Mouse (Mus musculus) midbrain, postnatal 0 days (tissue): ENCODE measurements around the gene Cnnm2. TPM values are rescaled to one million over a fixed set of nuclear protein-coding genes. Genes with fewer than 3 reads are reported as not detected.

ENCODE experiments used
- ATAC-seq: fragments of 200-750 bp; cut with Nextera tagmentation; 2 replicates; pipeline ENCODE4 v1.8.0; 2017; ENCODE audit warnings: moderate number of reproducible peaks, mild to moderate bottlenecking, moderate TSS enrichment, moderate library complexity; ENCODE audit not compliant: low FRiP score
- DNase-seq: peaks from one replicate; pipeline ENCODE4 v3.0.0-alpha.2; 2015; ENCODE audit warnings: low spot score
- H3K27ac ChIP-seq: fragments of 300-500 bp; sonication (generic); 2 replicates; pipeline ENCODE4 v1.5.1; 2014; ENCODE audit warnings: low read depth, mild to moderate bottlenecking, low read length, mixed read lengths
- H3K27me3 ChIP-seq: fragments of 300-500 bp; sonication (generic); 2 replicates; pipeline ENCODE4 v1.6.1; 2014; ENCODE audit warnings: low read length, control low read depth, mixed read lengths; ENCODE audit not compliant: insufficient read depth
- H3K36me3 ChIP-seq: fragments of 300-500 bp; sonication (generic); 2 replicates; pipeline ENCODE4 v1.6.1; 2014; ENCODE audit warnings: low read length, control low read depth, mixed read lengths; ENCODE audit not compliant: insufficient read depth
- H3K4me1 ChIP-seq: fragments of 300-500 bp; sonication (generic); 2 replicates; pipeline ENCODE4 v1.6.1; 2014; ENCODE audit warnings: mild to moderate bottlenecking, control low read depth, antibody characterized with exemption, low read length, mixed read lengths; ENCODE audit not compliant: insufficient read depth
- H3K4me2 ChIP-seq: fragments of 300-500 bp; sonication (generic); 2 replicates; pipeline ENCODE4 v1.6.1; 2014; ENCODE audit warnings: low read depth, mild to moderate bottlenecking, low read length, mixed read lengths; ENCODE audit not compliant: poor library complexity, severe bottlenecking
- H3K4me3 ChIP-seq: fragments of 300-500 bp; sonication (generic); 2 replicates; pipeline ENCODE4 v1.5.1; 2014; ENCODE audit warnings: low read depth, mild to moderate bottlenecking, low read length, moderate library complexity
- H3K9ac ChIP-seq: fragments of 300-500 bp; sonication (generic); replicated peaks from 2 replicates; pipeline ENCODE4 v1.6.1; 2014; ENCODE audit warnings: mild to moderate bottlenecking, low read length, moderate library complexity, mixed read lengths; ENCODE audit not compliant: poor library complexity, severe bottlenecking
- H3K9me3 ChIP-seq: fragments of 300-500 bp; sonication (generic); 2 replicates; pipeline ENCODE4 v1.6.1; 2016; ENCODE audit warnings: low read length, control low read depth
- CTCF ChIP-seq: IDR thresholded peaks from 2 replicates; pipeline ENCODE4 v1.5.1; 2016; ENCODE audit warnings: antibody characterized with exemption, mild to moderate bottlenecking
- WGBS: fragments of 180-500 bp; shearing (Covaris S2); extraction: QIAGEN DNeasy Blood & Tissue Kit; methylation state at CpG from one replicate; pipeline ENCODE4 v1.1.7; 2014; 5-methylcytosine and 5-hydroxymethylcytosine counted together
- polyA plus RNA-seq: library from polyadenylated mRNA; unstranded; fragments of >200 nt; fragmentation: Nextera tagmentation; extraction: Ambion mirVana; gene quantifications from 2 replicates; pipeline ENCODE4 v1.2.1, GENCODE M21; 2015
- total RNA-seq: library from RNA; depleted of rRNA; stranded (reverse); fragments of >200 nt; gene quantifications from 2 replicates; pipeline ENCODE4 v1.2.3, GENCODE M21; 2014

Cnnm2 gene
- total and polyA plus RNA-seq, 2 experiments from 2014 or later: 8.3 to 26.1 TPM

GRCm38 (mm10) chr19:46904907-46905306, 143.5 kb downstream of the Cnnm2 start:
- Histone ChIP-seq H3K36me3 (no peaks in the 10 kb centered on the region), H3K4me2 (no peak overlapping the region), H3K4me3 (no peak overlapping the region), H3K27ac (no peak overlapping the region), H3K9ac (no peak overlapping the region), H3K4me1 (no peaks in the 10 kb centered on the region), H3K9me3 (no peaks in the 10 kb centered on the region), H3K27me3 (no peaks in the 10 kb centered on the region)
- ATAC-seq: no peak
- TF ChIP-seq CTCF: no peak
- 95% methylated on average over 1 of the region's 1 CpGs for WGBS
- DNase-seq: no peak

GRCm38 (mm10) chr19:46905383-46905782, 144.0 kb downstream of the Cnnm2 start:
- ATAC-seq (no peak), DNase-seq (no peak)
- Histone ChIP-seq H3K27ac (no peak overlapping the region), H3K4me2 (no peak overlapping the region), H3K4me3 (no peak overlapping the region), H3K4me1 (no peaks in the 10 kb centered on the region), H3K27me3 (no peaks in the 10 kb centered on the region), H3K9ac (no peak overlapping the region), H3K9me3 (no peaks in the 10 kb centered on the region), H3K36me3 (no peaks in the 10 kb centered on the region)
- TF ChIP-seq CTCF: no peak

GRCm38 (mm10) chr19:46905971-46906370, 144.6 kb downstream of the Cnnm2 start:
- Histone ChIP-seq H3K27ac (no peak overlapping the region), H3K36me3 (no peaks in the 10 kb centered on the region), H3K4me2 (no peak overlapping the region), H3K4me1 (no peaks in the 10 kb centered on the region), H3K9me3 (no peaks in the 10 kb centered on the region), H3K27me3 (no peaks in the 10 kb centered on the region), H3K9ac (no peak overlapping the region), H3K4me3 (no peak overlapping the region)
- TF ChIP-seq CTCF: no peak
- no peak for ATAC-seq
- DNase-seq: no peak
- 88% methylated on average over 4 of the region's 4 CpGs for WGBS

GRCm38 (mm10) chr19:46908207-46908606, 146.8 kb downstream of the Cnnm2 start:
- Histone ChIP-seq H3K4me1 (no peaks in the 10 kb centered on the region), H3K9me3 (no peaks in the 10 kb centered on the region), H3K4me3 (no peak overlapping the region), H3K27ac (no peak overlapping the region), H3K4me2 (no peak overlapping the region), H3K9ac (no peak overlapping the region), H3K36me3 (no peaks in the 10 kb centered on the region), H3K27me3 (no peaks in the 10 kb centered on the region)
- ATAC-seq (no peak), DNase-seq (no peak)
- 73% methylated on average over 5 of the region's 5 CpGs for WGBS
- TF ChIP-seq CTCF: no peak

GRCm38 (mm10) chr19:46908977-46909376, 147.6 kb downstream of the Cnnm2 start:
- no peaks in the 10 kb centered on the region for H3K36me3 ChIP-seq
- no peak overlapping the region for H3K9ac ChIP-seq
- H3K4me1 ChIP-seq: no peaks in the 10 kb centered on the region
- H3K27me3 ChIP-seq: no peaks in the 10 kb centered on the region
- peak overlapping the region; percentile 47; the same call in 1 of the 2 replicates for H3K27ac ChIP-seq
- peak; percentile 12 for DNase-seq
- H3K4me3 ChIP-seq: no peak overlapping the region
- TF ChIP-seq CTCF: no peak
- 33% methylated on average over 4 of the region's 4 CpGs for WGBS
- ATAC-seq: no peak
- no peaks in the 10 kb centered on the region for H3K9me3 ChIP-seq
- H3K4me2 ChIP-seq: no peak overlapping the region

- TF ChIP-seq CTCF: no peak
- WGBS: 82% methylated on average over 3 of the region's 3 CpGs
- Histone ChIP-seq H3K27ac (no peak overlapping the region), H3K4me3 (no peak overlapping the region), H3K4me2 (no peak overlapping the region), H3K4me1 (no peaks in the 10 kb centered on the region), H3K9ac (no peak overlapping the region), H3K27me3 (no peaks in the 10 kb centered on the region), H3K36me3 (no peaks in the 10 kb centered on the region), H3K9me3 (no peaks in the 10 kb centered on the region)
- ATAC-seq (no peak), DNase-seq (no peak)
Measured at GRCm38 (mm10) chr19:46911492-46911891, 150.1 kb downstream of the Cnnm2 start.
